Mouse (Mus musculus) R1 (cell line): ENCODE results near the gene Slc4a5.

Experiments used
- DNase-seq: peaks from one replicate; pipeline ENCODE4 v3.0.0-alpha.2; 2018; ENCODE audit warnings: low read depth, low spot score

Slc4a5 gene

GRCm38 (mm10) chr6:83231486-83231885, 11.9 kb downstream of the Slc4a5 start:
- DNase-seq, result peak; percentile 31

GRCm38 (mm10) chr6:83233306-83233705, 13.7 kb downstream of the Slc4a5 start:
- DNase-seq, result no peak

- DNase-seq, result peak; percentile 88
Observed at GRCm38 (mm10) chr6:83234280-83234741, 14.7 kb downstream of the Slc4a5 start.

- DNase-seq, result peak; percentile 41
Observed at GRCm38 (mm10) chr6:83237123-83237522, 17.5 kb downstream of the Slc4a5 start.

DNA sequence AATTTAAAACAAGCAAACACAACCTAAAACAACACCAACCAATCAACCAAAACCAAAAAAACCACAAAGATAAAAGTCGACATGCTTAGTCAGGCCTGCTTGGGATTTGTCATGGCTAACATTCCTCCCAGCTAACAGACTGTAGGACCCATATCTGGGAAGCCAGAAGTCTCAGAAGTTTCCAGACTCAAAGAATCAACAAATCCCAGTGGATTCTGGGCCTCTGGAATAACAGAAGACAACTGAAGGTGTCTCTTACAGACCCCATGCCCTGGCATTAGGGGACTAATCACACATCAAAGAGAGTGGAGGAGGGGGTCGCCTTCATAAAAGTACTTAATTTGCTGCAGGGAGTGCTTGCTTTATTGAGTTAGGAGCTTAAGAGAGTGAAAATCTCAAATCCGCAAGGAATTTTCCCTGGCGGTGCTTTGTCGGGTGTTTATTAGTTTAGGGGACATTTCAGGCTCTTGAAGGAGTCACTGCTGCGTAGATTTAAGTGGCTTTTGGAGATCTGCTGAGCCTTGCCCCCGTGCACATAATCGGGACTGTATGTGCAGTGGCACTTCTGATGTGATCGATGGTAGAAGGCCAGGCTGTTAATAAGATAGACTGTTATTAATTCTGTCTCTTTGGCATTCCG, 24.9 kb downstream of the Slc4a5 start:
- no peak for DNase-seq

- DNase-seq, result no peak
Observed at GRCm38 (mm10) chr6:83245134-83245533, 25.5 kb downstream of the Slc4a5 start.

GRCm38 (mm10) chr6:83245997-83246396, 26.4 kb downstream of the Slc4a5 start:
- DNase-seq, result no peak

DNA sequence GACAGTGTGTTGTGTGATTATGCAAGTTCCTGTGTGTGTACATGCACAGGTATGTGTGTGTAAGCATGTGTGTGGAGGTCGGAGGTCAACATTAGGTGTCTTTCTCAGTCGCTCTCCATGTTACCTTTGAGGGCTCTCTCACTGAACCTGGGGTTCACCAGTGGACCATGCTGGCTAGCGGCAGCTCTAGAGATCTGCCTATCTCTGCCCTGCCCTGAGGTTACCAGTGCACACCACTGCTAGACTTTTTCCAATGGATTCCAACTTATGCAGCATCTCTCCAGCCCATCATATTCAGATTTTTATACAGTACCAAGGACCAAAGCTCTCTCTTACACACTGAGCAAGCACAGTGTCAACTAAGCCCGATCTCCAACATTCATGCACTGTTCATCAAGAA, 27.1 kb downstream of the Slc4a5 start:
- no peak for DNase-seq

GRCm38 (mm10) chr6:83247153-83247552, 27.5 kb downstream of the Slc4a5 start:
- no peak for DNase-seq

- DNase-seq, result no peak
Observed at GRCm38 (mm10) chr6:83254242-83254641, 34.6 kb downstream of the Slc4a5 start.

GRCm38 (mm10) chr6:83264516-83264915, 44.9 kb downstream of the Slc4a5 start:
- DNase-seq, result peak; percentile 43

DNA sequence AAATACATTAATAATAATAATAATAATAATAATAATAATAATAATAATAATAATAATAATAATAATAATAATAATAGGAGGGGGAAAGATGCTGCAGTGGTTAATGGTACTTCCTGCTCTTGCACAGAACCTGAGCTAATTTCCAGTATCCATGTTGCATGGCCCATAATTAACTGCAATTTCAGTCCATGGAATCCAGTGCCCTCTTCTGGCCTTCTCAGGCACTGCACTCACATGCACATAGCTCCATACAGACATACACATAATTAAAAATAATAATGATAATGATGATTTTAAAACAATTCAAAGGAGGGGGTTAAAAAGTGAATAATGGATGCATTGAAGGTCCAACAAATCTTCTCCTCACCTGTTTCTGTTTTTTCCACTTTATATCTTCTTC, 45.6 kb downstream of the Slc4a5 start:
- peak; percentile 65 for DNase-seq

DNA sequence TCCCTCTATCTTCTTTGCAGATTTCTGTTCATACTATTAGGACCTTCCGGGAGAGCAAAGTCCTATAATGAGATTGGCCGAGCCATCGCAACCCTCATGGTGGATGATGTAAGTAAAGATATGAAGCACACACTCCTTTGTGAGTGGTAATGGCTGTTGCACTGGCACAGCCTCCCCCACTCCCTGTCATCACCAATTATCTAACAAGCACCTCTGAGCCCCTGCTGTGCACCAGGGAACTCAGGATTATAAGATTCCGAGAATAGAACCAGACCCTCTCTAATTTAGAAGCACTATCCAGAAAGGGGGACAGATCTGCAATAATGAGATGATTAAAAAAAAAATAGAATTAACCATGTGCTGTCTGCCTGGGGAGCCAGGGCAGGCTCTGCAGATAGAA, 46.0 kb downstream of the Slc4a5 start:
- no peak for DNase-seq

GRCm38 (mm10) chr6:83267616-83268015, 48.0 kb downstream of the Slc4a5 start:
- no peak for DNase-seq

DNA sequence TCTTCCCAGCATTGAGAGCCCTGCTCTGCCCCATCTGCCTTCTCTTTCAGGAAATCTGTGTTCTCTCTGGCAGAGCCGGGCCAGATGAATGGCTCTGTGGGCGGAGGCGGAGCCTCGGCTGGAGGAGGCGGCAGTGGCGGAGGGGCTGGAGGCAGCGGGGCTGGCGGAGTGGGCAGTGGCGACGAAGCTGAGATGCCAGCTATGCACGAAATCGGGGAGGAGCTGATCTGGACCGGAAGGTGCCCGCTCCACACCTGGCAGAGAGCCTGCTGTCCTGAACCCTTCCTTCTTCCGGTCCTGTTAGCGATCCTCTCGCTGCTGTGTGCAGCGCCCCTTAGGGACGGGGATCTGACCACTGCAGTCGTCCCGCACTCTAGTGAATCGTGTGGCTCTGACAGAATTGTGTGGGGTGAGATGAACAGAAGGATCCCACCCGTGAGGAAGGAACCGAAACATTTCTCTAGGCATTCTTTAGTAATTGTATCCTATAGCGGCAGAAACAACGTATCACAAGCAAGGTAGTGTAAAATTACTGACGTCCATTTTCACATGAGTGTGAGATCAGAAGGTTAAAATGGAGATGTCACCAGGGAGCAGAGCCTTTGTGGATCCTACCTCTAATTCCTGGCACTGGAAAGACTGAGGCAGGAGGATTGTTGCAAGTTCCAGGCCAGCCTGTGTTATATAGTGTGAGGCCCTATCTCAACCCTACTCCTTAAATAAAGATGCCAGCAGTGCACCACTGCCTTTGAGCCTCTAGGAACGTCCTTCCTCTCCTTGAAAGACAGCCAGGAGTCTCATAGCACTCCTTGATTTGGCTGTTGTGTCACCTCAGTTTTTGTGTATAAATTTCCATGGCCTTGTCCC, 48.7 kb downstream of the Slc4a5 start:
- peak; percentile 70 for DNase-seq

DNA sequence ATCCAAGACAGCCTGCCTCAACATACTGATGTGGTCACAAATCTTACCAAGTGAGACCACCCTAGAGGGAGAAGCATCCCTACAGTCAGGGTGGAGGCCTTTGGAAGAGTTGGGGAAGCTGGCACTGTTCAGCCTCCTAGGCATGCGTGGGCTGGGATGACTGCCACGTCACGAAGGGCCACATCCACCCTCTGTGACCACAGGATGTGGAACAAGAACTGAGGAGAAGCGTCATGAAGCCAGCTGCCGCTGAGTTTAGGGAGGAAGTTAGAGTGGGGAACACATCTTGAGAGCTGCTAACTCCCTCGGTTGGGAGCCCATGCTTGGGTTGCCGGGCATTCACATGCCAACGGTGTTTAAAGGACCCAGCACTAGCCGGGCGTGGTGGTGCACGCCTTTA, 54.1 kb downstream of the Slc4a5 start:
- DNase-seq, result no peak

GRCm38 (mm10) chr6:83277151-83277550, 57.5 kb downstream of the Slc4a5 start:
- DNase-seq, result peak; percentile 93

DNA sequence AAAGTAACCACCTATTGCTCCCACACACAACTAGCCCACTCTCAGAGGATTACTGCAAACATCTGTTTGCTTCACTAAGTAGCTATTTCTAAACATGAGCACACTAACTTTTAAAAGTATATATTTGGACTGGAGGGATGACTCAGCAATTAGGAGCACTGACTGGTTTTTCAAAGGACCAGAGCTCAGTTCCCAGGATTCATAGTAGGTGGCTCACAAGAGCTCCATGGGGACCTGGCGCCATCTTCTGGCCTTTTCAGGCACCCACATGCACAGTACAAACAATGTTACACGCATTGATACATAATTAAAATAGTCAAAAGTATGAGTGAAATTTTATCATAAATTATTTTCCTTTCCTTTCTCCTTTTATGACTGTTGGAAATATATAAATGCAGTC, 59.3 kb downstream of the Slc4a5 start:
- DNase-seq, result peak; percentile 89

GRCm38 (mm10) chr6:83280256-83280955, 60.8 kb downstream of the Slc4a5 start:
- DNase-seq, result peak; percentile 85

DNA sequence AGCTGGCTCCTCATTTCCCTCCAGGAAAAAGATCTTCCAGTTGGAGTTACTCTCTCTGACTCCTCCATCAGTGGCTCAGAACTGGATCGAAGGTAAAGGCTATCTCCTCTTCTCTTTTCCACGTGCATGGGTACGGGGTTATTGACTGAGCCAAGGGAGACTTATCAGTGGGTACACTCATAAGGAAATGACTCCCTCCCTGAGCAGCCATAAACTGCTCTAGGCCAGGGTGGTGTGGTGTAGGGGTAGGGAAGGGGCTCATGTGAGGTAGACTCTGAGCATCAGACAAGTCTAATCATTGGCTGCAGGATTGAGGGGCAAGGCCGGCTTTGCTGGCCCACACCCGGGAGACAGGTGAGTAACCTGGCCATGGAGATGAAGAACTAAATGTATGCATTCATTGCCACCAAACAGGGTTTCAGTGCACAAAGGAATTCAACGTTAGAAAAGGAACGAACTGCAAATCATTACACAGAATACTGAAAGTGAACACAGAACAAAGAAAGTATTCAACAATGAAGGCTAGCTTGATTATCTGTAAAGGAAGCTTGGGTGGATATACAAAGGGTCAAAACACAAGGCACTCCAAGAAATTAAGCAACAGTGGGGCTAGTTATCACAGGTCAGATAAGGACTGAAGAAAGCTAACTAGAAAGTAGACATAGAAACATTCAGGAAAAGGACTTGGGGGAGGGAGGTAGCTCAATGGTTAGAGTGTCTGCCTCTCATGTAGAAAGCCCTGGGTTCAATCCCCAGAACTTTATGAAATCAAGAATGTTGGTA, 81.0 kb downstream of the Slc4a5 start:
- DNase-seq, result no peak

DNA sequence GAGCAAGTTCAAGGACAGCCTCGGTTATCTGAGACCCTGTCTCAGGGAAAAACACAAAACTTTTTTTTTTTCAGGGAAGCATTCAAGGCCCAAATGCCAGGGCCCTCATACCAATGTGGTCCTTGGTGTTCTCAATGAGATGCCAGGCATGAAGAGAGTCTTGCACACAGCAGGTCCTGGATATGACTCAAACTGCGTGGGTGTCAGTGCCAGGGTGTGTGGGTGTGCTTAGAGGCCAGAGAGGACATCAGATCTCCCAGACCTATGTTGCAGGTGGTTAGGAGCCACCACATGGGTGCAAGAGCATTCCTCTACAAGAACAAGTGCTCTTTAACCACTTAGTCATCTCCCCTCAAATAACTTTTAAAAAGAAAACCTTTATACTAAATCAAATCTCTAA, 81.7 kb downstream of the Slc4a5 start:
- DNase-seq, result no peak

- DNase-seq, result no peak
Observed at GRCm38 (mm10) chr6:83302264-83302663, 82.6 kb downstream of the Slc4a5 start.
